Mouse (Mus musculus) CH12.LX (cell line): ENCODE measurements at regions not wholly inside any gene's neighbourhood (a gene's known extent, or its start where the extent isn't known, plus 50 kb on each side); places are given as distances from the start of the nearest gene placed in this dataset.

ENCODE experiments used
- DNase-seq: peaks from one replicate; pipeline ENCODE4 v3.0.0-alpha.2; 2013; ENCODE audit errors: extremely low read depth
- H3K27ac ChIP-seq: 2 replicates; pipeline ENCODE4 v1.5.1; 2012; ENCODE audit warnings: low read depth, mild to moderate bottlenecking, control low read depth, moderate library complexity; ENCODE audit not compliant: insufficient read depth
- H3K27me3 ChIP-seq: replicated peaks from 2 replicates; pipeline ENCODE3; 2012; ENCODE audit warnings: inconsistent platforms
- H3K36me3 ChIP-seq, 2 experiments: replicated peaks in 1 of 2; 2 replicates each; pipeline versions ENCODE3 to v1.6.1; 2012; ENCODE audit warnings: inconsistent platforms in 1 of 2, low read length in 1 of 2, mild to moderate bottlenecking in 1 of 2, mixed read lengths in 1 of 2, moderate library complexity in 1 of 2; ENCODE audit not compliant: control insufficient read depth in 1 of 2, insufficient read depth in 1 of 2
- H3K4me1 ChIP-seq, 2 experiments: 2 replicates each; pipeline ENCODE4 v1.6.1; 2012; ENCODE audit warnings: inconsistent platforms in 1 of 2, moderate library complexity in 1 of 2; ENCODE audit not compliant: insufficient read depth in 2 of 2, control insufficient read depth in 1 of 2
- H3K4me2 ChIP-seq: 2 replicates; pipeline ENCODE4 v1.6.1; 2012; ENCODE audit warnings: low read depth, mild to moderate bottlenecking, control low read depth; ENCODE audit not compliant: poor library complexity, insufficient read depth, severe bottlenecking
- H3K4me3 ChIP-seq, 3 experiments: fragments of 150-350 bp in 1 of 3; sonication (generic) in 1 of 3; replicated peaks in 1 of 3; 2 replicates each; pipeline versions ENCODE3 to v1.5.1; 2011 to 2012; ENCODE audit warnings: low read depth in 2 of 3, low read length in 2 of 3, mild to moderate bottlenecking in 2 of 3, moderate library complexity in 2 of 3, control low read depth in 1 of 3, improper control_type of control experiment in 1 of 3, inconsistent platforms in 1 of 3, mixed read lengths in 1 of 3; ENCODE audit not compliant: poor library complexity in 1 of 3
- H3K79me2 ChIP-seq: replicated peaks from 2 replicates; pipeline ENCODE4 v1.6.1; 2012; ENCODE audit warnings: mild to moderate bottlenecking, moderate library complexity; ENCODE audit not compliant: control insufficient read depth, poor library complexity, insufficient read depth, severe bottlenecking; ENCODE audit errors: extremely low read depth
- H3K9ac ChIP-seq: 2 replicates; pipeline ENCODE4 v1.6.1; 2012; ENCODE audit warnings: low read depth, mild to moderate bottlenecking, control low read depth, moderate library complexity; ENCODE audit not compliant: insufficient read depth
- H3K9me3 ChIP-seq: replicated peaks from 2 replicates; pipeline ENCODE3; 2012; ENCODE audit warnings: low read length, inconsistent platforms, mixed read lengths
- CTCF ChIP-seq, 2 experiments: IDR thresholded peaks in 1 of 2; conservative IDR thresholded peaks in 1 of 2; 2 replicates each; pipeline ENCODE4 v1.5.1; 2011 to 2012; ENCODE audit warnings: low read depth in 2 of 2, low read length in 2 of 2, improper control_type of control experiment in 1 of 2, inconsistent platforms in 1 of 2, mild to moderate bottlenecking in 1 of 2, moderate library complexity in 1 of 2
- ELF1 ChIP-seq: IDR thresholded peaks from 2 replicates; pipeline ENCODE4 v1.6.1; 2014; ENCODE audit warnings: low read depth, mild to moderate bottlenecking, inconsistent platforms, low read length, improper control_type of control experiment
- EP300 ChIP-seq: IDR thresholded peaks from 2 replicates; pipeline ENCODE4 v1.6.1; 2011; ENCODE audit warnings: low read length, improper control_type of control experiment
- GABPA ChIP-seq: IDR thresholded peaks from 2 replicates; pipeline ENCODE4 v1.6.1; 2012; ENCODE audit warnings: low read depth, low read length, improper control_type of control experiment, inconsistent platforms; ENCODE audit not compliant: insufficient replicate concordance
- IRF4 ChIP-seq: IDR thresholded peaks from 2 replicates; pipeline ENCODE4 v1.6.1; 2014; ENCODE audit warnings: low read depth, mild to moderate bottlenecking, inconsistent platforms, low read length, improper control_type of control experiment
- JUND ChIP-seq: conservative IDR thresholded peaks from 2 replicates; pipeline ENCODE4 v1.6.1; 2011; ENCODE audit warnings: low read depth, low read length, improper control_type of control experiment
- MAZ ChIP-seq: IDR thresholded peaks from 2 replicates; pipeline ENCODE4 v1.6.1; 2012; ENCODE audit warnings: low read depth, mild to moderate bottlenecking, inconsistent platforms, low read length, improper control_type of control experiment, moderate library complexity
- MEF2A ChIP-seq: IDR thresholded peaks from 2 replicates; pipeline ENCODE4 v1.6.1; 2014; ENCODE audit warnings: low read depth, mild to moderate bottlenecking, inconsistent platforms, low read length, improper control_type of control experiment, borderline replicate concordance
- MYC ChIP-seq: IDR thresholded peaks from 2 replicates; pipeline ENCODE4 v1.6.1; 2011; ENCODE audit warnings: low read depth, mild to moderate bottlenecking, improper control_type of control experiment, low read length
- NRF1 ChIP-seq: IDR thresholded peaks from 2 replicates; pipeline ENCODE4 v1.6.1; 2014; ENCODE audit warnings: low read depth, mild to moderate bottlenecking, inconsistent platforms, low read length, improper control_type of control experiment, moderate library complexity
- PAX5 ChIP-seq: IDR thresholded peaks from 2 replicates; pipeline ENCODE4 v1.6.1; 2012; ENCODE audit warnings: low read length, inconsistent platforms, mixed read lengths
- RAD21 ChIP-seq: IDR thresholded peaks from 2 replicates; pipeline ENCODE4 v1.6.1; 2011; ENCODE audit warnings: low read depth, mild to moderate bottlenecking, low read length, improper control_type of control experiment, moderate library complexity
- TCF12 ChIP-seq: IDR thresholded peaks from 2 replicates; pipeline ENCODE4 v1.6.1; 2014; ENCODE audit warnings: low read depth, mild to moderate bottlenecking, inconsistent platforms, low read length, improper control_type of control experiment
- UBTF ChIP-seq: IDR thresholded peaks from 2 replicates; pipeline ENCODE4 v1.6.1; 2012; ENCODE audit warnings: low read depth, mild to moderate bottlenecking, inconsistent platforms, low read length, improper control_type of control experiment, moderate library complexity
- USF2 ChIP-seq: conservative IDR thresholded peaks from 2 replicates; pipeline ENCODE4 v1.6.1; 2011; ENCODE audit warnings: low read depth, low read length, improper control_type of control experiment
- ZC3H11A ChIP-seq: IDR thresholded peaks from 2 replicates; pipeline ENCODE4 v1.6.1; 2012; ENCODE audit warnings: low read depth, mild to moderate bottlenecking, inconsistent platforms, low read length, improper control_type of control experiment
- ZKSCAN1 ChIP-seq: IDR thresholded peaks from 2 replicates; pipeline ENCODE4 v1.6.1; 2012; ENCODE audit warnings: low read depth, inconsistent platforms, low read length, improper control_type of control experiment, borderline replicate concordance
- ZMIZ1 ChIP-seq: IDR thresholded peaks from 2 replicates; pipeline ENCODE4 v1.6.1; 2012; ENCODE audit warnings: low read depth, mild to moderate bottlenecking, inconsistent platforms, low read length, improper control_type of control experiment
- dilution Hi-C: fragments of 300-500 bp; cut with MboI; formaldehyde crosslinking; loops from 2 replicates; pipeline ENCODE4 v1.14.3; 2020; ENCODE audit warnings: low sequenced_read_pairs; ENCODE audit not compliant: extremely low pct_unique_long_range_greater_than_20kb, extremely low pct_ligation_motif_present
- in situ Hi-C: fragments of 300-500 bp; cut with MboI; formaldehyde crosslinking; loops from 3 replicates; pipeline ENCODE4 v1.14.3; 2019; ENCODE audit warnings: low sequenced_read_pairs, low pct_ligation_motif_present, low pct_unique_long_range_greater_than_20kb, mixed read lengths

DNA sequence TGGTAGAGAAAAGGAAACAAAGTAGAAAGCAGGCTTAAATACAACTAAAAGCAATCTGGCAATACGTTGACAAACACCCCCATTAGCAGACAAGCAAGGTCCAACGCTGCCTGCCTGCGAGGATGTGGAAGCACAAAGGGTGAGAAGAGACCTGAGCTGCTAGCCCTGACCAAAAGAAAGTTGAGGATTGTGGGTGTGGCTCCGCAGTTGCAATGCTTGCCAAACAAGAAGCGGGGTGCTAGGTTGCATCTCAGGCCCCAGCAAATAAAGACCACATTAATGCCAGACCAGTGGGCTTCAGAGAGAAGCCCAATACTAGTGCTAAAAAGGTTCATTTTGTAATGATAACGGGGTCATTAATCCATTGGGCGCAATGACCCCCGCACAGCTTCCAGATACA, 67.8 kb downstream of the Dlk1 start:
- no peak overlapping the region for H3K9ac ChIP-seq
- H3K4me3 ChIP-seq, result no peak overlapping the region
- no peaks in the 10 kb centered on the region for H3K36me3 ChIP-seq
- H3K79me2 ChIP-seq, result no peaks in the 10 kb centered on the region
- no peak for DNase-seq
- no peak for TF ChIP-seq GABPA
- TF ChIP-seq CTCF (conservative IDR thresholded peaks at IDR 0.05 in 1 of 2, IDR thresholded peaks at IDR 0.05 in 1 of 2; ENCODE audit: low read depth in 2 of 2, low read length in 2 of 2), result no peak
- no peak for TF ChIP-seq TCF12
- no peak for TF ChIP-seq MEF2A
- TF ChIP-seq IRF4, result no peak
- TF ChIP-seq EP300, result no peak
- TF ChIP-seq MAZ, result no peak
- dilution Hi-C loops (no loop called here), in situ Hi-C loops (no loop called here)
- H3K9me3 ChIP-seq, result peaks cover 73% of the 10 kb centered on the region
- no peaks in the 10 kb centered on the region for H3K4me1 ChIP-seq
- H3K4me2 ChIP-seq, result no peak overlapping the region
- H3K27ac ChIP-seq, result no peak overlapping the region
- H3K27me3 ChIP-seq, result no peaks in the 10 kb centered on the region

DNA sequence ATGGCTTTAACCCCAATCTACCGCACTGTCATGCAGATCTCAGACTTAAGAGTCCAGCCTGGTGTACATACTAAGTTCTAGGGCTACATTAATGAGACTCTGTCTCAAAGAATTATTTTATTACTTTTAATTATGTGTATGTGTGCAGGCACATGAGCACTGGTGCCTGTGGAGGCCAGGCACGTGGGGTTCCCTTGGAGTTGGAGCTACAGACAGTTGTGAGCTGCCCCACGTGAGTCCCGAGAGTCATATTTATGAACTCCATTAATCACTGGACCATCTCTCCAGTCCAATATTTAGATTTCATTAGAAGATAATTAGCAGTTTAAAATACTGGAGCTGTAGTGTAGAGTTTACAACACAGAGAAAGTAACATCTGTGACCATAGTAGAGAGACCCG, 67.2 kb downstream of the Dlk1 start:
- no peak overlapping the region for H3K4me2 ChIP-seq
- no peak overlapping the region for H3K4me3 ChIP-seq
- no peaks in the 10 kb centered on the region for H3K27me3 ChIP-seq
- no peak for TF ChIP-seq ZKSCAN1
- no peak for TF ChIP-seq RAD21
- no peak for TF ChIP-seq MYC
- dilution Hi-C loops, result no loop called here
- no peaks in the 10 kb centered on the region for H3K4me1 ChIP-seq
- no peak overlapping the region for H3K27ac ChIP-seq
- in situ Hi-C loops, result no loop called here
- H3K9ac ChIP-seq, result no peak overlapping the region
- no peaks in the 10 kb centered on the region for H3K79me2 ChIP-seq
- H3K9me3 ChIP-seq, result peaks cover 79% of the 10 kb centered on the region
- no peak for DNase-seq
- H3K36me3 ChIP-seq, result no peaks in the 10 kb centered on the region

- H3K27me3 ChIP-seq, result no peaks in the 10 kb centered on the region
- no peak overlapping the region for H3K4me3 ChIP-seq
- no peak for DNase-seq
- no peaks in the 10 kb centered on the region for H3K4me1 ChIP-seq
- no peak overlapping the region for H3K9ac ChIP-seq
- dilution Hi-C loops, result no loop called here
- no peak overlapping the region for H3K27ac ChIP-seq
- H3K79me2 ChIP-seq, result no peaks in the 10 kb centered on the region
- no peaks in the 10 kb centered on the region for H3K36me3 ChIP-seq
- TF ChIP-seq NRF1 (no peak), UBTF (no peak), ZKSCAN1 (no peak), PAX5 (no peak), ZC3H11A (no peak), JUND (no peak), USF2 (no peak), CTCF (conservative IDR thresholded peaks at IDR 0.05 in 1 of 2, IDR thresholded peaks at IDR 0.05 in 1 of 2; ENCODE audit: low read depth in 2 of 2, low read length in 2 of 2) (no peak), MAZ (no peak), ZMIZ1 (no peak), GABPA (no peak), EP300 (no peak), ELF1 (no peak)
- TF ChIP-seq, all 38 proteins: peak for 0
- in situ Hi-C loops, result no loop called here
- H3K9me3 ChIP-seq, result peaks cover 83% of the 10 kb centered on the region
- H3K4me2 ChIP-seq, result no peak overlapping the region
These were observed 65.9 kb downstream of the Dlk1 start for GRCm38 (mm10) chr12:109518413-109519021.
